Mouse (Mus musculus) layer of hippocampus, postnatal 25 days (tissue): ENCODE measurements around the gene Pitx1. TPM values are rescaled to one million over a fixed set of nuclear protein-coding genes. Genes with fewer than 3 reads are reported as not detected.

Source experiments
- DNase-seq, 2 experiments: peaks; one replicate each; pipeline ENCODE4 v3.0.0; 2022; ENCODE audit warnings: mixed read lengths in 2 of 2, low spot score in 1 of 2; ENCODE audit errors: extremely low spot score in 1 of 2
- total RNA-seq, 2 experiments: library from RNA; stranded (reverse); gene quantifications; 2 replicates each; pipeline ENCODE4 v1.2.3; 2021

Pitx1 gene
- total RNA-seq, 2 experiments from 2014 or later: not detected

DNA sequence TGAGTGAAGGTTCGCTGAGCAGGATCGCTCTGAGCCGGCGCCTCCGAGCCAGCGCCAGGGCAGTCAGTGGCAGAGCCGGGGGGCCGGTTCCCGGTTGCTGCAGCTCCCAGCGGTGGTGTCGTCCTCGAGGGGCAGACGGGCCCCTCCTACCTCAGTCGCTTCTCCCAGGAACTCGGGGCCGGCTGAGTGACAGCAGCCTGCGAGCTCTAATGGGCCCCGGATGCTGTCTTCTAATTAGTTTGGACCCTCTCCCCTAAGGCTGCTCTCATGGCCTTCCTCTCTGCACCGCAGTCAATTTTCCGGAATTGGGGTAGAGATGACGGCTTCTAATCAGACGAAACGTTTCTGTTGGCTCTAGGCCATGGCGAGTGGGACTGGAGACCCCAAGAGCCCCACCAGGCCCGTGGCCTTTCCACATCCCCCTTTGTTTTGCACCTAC, 4.3 kb downstream of the Pitx1 start:
- no peak for DNase-seq

DNA sequence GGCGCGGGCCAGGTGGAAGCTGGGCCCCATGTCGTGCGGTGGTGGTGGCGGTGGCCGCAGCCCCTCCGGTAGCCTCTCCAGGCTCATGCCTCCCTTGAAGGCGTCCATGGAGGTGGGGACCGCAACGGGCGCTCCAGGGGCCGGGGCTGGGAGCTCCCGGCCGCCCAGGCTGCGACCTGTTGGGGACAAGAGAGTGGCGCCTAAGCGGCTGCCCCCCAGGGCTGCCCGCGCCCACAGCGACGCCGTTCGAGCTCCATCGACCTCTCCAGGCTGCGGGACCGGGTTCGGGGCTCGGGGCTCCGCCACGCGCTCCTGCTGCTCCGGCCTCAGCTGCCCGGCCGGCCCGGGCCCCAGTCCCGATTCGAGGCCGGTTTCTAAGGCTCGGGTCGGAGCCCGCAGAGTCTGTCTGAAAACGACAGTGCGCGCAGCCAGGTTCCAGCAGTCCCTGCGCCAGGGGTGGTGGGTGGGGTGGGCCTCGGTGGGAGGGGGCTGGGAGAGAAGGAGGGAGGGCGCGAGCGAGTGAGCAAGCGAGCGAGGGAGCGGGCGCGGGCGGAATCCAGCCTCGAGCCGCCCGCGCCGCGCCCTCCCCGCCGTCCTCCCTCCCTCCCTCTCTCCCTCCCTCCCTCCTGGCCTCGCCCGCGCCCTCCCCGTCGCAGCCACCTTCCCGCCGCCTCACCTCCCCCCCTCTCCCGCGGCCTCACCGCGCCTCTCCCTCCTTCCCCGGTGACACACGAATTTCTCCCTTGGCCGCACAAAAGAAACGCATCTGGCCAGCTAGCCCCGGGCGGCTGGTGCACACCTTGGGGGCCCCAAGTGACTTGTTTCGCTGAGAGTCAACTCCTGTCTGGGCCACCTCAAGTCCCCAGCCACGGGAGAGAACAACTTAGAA, 4.9 kb downstream of the Pitx1 start:
- DNase-seq: no peak

DNA sequence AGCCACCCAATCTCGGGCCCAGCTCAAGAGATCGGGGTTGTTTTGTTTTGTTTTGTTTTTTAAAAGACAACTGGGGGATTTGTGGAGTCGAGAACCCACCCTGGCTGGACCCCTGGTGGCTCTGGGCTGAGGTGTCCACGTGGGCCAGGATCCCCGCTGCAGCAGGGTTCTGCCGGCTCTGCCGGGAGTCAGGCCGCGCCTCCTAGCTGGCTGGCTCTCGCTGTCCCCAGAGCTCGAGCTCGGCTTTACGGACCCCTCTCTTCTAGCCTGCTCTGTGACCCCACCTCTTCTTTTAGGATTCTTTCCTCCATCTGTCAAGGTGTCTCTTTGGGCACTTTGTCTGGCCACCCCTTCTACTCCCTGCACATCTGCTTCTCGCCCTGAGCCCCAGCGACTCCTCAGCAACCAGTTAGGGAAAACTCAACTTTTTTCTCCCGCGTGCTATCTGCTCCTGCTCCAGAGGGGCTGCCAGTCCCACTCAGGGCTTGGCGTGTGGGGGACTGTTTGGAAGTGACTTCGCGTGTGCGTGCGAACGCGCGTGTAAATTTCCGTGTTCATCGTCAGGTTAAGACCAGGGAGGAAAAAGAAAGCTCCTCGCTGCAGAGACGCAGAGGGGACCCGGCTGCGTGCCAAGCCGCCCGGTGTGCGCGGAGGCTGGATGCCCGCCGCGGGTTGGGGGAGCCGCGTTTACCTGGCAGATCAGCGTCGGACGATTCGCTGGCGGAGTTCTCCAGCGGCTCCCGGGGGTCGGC, 5.7 kb downstream of the Pitx1 start:
- DNase-seq: no peak

DNA sequence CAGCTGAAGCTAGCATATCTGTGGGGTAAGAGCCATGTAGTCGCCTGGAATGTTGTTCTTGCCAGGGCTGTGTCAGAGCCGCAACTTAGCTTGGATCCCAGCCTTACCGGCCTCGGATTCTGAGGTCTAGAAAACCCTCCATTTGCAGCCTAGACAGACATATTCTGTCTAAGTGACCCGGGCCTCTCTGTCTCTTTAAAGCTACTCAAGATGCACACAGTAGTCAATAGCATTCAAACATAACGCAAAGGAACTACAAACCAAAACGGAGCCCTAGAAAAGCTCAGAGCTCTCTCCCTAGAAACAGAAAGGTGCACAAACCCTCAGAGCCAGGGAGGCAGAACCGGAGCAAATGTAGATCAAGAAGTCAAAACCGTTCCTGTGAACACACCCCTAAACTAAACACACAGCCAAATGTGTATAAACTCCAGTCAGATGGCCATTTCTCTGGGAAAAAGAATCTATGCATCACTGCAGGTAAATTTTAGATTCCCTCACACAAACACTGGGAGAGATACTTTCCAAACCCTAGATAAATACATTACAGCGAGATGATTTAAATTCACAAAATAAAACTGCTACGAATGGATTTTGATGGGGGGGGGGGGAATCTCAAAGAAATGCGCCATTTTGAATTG, 6.9 kb downstream of the Pitx1 start:
- no peak for DNase-seq

DNA sequence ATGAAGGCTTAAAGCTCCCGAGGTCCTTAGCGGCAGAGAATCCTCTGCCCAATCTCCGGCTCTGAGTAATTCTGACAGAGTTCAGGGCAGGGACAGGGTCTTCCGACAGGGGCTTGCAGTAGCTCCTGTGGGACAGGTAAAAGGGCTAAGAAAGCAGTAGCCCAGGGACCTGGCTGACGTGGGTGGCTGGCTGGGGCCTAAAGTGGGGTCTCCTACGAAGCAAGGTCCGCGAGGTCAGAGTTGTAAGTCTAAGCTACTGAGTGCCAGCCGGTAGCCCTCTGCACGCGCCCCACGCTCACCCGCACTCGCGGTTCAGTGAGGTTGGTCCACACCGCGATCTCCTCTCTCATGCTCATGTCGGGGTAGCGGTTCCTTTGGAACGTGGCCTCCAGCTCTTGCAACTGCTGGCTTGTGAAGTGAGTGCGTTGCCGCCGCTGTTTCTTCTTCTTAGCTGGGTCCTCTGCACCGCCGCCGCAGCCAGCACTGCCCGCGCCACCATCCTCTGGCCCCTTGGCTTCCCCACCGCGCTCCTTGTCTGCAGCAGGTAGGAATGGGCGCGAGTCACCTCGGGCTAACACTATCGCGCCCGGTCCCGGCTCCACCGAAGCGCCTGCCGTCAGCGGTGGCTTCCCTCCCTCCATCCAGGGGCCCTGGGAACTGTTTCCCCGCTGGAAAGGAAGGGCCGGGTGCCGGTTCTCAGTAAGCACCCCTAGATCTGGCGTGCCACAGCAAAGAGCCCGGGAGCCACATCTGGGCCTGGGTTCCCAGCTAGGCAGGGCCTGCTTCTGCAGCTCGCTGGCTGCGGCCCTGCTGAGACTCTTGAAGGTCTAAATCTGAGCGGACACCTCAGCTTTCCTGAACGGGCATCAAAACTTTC, 7.6 kb downstream of the Pitx1 start:
- no peak for DNase-seq

DNA sequence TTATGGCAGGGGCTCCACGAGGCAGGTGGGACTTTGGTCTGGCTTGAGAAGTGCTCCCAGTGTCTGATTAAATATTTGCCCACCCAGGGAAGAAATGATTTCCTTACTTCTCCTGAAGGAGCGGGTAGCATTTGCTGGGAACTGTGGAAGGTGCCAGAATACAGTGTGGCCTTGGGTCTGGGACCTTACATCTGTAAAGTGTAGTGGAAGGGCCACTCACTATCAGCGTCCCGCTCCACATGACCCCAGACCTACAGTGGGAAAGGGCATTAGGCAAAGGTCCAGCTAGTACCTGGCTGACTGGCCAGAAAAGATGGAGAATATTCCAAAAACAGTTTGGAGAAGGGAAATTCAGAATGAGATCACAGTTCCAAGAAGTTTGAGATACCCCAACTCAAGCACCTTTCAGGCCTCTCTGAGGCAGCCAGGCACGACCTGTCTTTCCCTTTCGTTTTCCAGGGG, 8.3 kb downstream of the Pitx1 start:
- no peak for DNase-seq

DNA sequence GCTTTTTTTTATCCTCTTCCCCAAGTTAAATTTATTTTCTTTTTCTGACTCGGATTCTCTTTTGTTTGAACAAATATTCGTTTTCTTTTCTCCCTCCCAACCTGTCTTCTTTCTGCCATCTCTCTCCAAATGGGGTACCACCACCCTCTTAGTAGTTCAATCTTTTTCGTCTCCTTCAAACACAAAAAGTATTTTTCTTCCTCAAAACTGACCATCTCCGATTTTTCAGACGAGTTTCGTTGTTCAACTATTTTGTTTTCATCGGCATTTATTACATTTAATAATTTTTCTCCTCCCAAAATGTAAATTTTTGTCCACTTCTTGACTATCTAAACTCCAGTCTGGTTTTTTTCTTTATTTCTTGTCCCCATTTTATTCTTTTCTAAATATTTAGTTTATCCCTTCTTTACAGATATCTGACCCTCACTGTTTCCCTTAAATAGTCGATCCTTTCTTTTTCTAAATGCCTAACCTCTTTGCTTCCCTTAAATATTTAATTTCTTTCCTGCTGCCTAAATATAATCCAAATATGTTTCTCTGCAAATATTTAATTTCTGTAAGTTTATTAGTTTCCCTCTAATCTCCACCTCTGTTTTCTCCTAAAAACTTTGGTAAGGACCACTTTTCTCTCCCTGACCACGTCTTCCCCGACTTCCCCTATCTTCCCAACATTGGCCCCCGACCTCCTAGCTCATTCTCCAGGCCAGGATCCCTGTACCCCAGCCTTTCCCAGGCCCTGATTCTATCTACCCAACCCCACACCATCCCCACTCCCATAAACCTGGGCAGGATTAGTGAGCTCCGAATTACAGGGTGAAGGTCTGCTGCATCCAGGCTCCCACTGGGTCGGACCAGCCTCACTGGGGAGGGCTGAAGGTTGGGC, 9.0 kb downstream of the Pitx1 start:
- DNase-seq: no peak

DNA sequence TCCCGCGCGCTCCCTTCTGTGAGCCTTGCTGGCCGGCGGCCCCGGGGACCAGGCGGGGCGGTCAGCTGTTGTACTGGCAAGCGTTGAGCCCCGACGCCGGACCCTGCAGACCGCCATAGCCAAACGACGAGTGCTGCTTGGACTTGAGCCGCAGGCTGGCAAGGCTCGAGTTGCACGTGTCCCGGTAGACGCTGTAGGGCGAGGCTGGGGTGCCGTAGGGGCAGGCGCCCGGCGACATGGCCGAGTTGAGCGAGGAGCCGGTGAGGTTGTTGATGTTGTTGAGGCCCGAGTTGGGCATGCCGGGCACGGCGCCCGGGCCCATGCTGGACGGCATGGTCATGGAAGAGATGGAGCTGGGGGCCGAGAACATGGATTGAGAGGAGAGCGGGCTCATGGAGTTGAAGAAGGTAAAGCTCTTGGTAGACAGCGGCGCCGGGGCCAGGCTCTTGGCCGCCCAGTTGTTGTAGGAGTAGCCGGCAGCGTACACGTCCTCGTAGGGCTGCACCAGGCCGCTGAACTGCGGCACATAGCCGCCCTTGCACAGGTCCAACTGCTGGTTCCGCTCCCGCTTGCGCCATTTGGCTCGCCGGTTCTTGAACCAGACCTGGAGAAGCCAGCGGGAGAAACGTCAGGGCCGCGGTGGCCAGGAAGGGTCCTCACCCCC, 9.9 kb downstream of the Pitx1 start:
- no peak for DNase-seq

DNA sequence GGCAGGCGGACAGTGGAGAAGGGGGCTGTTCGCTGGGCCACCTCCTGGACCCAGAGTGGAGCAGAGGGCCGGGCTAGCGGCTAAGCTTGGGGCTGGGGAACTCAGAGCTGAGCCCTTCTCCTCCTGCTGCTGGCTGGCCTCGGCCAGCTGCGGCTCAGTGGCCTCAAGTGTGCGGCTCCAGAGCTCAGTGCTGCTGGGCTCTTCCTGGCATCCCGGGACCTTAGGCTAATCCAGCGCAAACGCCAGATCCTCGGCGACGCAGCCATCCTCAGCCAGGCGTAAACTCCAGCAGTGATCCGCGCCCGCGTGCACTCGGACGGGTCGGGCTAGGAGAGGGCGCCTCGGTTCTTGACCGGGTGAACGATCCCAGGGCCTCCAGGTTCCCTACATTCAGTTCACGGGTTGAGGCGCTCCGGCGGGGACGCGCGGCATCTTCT, 10.7 kb downstream of the Pitx1 start:
- no peak for DNase-seq

DNA sequence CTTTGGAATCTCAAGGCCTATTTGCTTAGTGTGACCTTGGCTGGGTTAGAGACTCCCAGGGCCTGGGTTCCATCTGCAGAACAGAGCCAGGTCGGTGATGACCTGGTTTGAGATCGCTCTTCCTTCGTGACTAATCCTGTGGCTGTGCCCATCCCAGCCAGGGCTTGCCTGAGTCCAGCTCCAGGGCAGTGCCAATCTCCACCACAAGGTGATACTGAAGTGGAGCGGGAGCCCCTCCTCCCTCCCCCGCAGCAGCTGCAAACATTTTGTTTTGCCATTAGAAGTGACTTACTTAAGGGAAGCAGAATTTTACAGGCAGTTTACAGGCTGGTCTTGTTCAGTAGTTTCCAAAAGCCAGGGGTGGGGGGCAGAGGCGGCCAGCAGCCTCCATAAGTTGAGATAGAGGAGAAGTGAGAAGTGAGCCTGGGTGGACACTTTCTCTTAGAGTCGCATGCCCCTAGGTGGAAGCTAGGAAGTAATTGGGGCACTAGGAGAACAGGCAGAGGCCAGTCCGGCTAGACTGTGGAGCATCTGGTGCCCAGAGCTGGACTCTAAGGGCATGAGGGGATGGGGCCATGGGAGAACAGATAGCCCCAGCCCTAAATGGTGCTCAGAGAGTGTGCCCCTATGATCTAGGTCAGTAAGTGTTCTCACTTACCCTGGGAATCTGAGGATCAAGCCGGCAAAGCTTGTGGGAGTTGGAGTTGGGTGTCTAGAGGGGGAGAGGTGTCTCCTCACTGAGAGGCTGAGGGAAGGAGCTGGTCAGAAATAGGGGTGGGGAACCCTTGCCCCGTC, 11.6 kb downstream of the Pitx1 start:
- no peak for DNase-seq

DNA sequence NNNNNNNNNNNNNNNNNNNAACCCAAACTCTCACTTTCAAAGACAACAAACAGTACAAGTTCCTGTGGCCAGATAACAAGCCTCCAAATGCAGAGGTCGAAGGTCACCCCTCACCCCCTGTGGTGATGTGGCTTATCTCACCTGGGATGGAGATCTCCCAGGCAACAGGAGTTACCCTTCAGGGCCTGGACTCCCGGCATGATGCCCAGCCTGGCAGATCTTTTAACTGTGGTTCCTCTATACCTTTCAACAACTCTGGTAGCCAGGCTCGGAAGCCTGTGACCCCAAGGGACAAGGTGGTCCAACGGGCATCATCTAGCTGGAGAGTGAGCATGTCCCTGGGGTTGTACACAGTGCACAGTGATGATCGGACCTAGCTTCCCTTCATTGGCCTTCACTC, 13.5 kb downstream of the Pitx1 start:
- DNase-seq: no peak

DNA sequence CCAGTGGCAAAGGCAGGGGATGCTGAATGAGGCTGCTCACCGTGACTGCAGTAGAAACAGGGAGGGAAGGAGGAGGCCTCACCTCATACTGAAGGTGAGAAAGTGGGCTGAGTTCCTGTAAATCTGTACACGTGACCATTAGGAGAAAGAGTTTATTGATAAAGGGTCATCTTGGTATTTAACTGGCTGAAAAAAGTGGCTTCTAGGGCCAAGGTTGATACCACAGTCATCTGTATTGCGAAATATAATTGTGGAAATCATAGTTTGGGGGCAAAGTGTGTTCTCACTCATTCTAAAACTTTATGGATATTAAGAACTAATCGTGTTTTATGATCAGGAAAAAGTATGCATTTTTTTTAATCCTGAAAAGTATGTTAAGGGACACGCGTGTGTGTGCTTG, 21.2 kb downstream of the Pitx1 start:
- no peak for DNase-seq

DNA sequence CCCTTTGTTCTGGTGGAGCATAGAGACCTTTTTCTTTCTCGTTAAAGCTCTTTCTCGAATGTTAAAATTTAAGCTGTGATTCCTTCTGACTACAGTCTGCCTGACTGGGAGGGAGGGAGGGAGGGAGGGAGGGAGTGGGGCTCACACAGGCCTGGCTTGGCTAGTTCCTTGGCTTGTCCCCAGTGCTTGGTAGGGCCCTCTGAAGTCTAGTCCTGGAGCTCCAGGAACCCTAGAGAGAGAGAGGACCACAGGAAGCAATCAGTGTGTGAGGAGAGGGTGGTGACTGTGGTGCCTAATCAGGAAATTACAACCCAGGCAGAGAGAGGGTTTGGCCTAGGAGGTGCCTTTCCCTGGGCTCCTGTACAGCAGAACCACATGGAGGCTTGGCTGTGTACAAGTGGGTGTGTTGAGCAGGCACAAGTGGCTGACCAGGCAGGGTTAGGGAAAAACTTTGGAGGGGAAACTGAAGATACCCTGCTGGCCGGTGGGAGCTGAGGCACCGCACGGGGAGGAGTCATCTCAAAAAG, 22.4 kb downstream of the Pitx1 start:
- DNase-seq: no peak

DNA sequence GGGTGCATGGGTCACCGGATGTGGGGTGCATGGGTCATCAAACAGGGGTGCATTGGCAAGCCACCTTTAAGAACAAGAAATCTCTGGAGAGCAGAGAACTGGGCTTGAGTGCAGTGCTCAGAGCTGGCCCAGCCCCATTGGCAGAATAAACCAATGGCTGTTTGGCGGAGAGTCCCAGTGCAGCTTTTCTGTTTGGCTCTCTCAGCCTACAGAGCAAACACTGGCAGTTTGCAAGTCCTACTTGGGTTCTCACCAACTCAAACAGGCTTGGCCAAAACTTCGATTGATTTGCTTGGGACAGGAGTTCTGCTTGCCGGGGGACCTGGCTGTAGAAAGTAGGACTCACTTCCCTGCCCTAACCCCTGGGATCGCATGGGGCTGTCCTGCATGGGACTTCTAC, 25.0 kb downstream of the Pitx1 start:
- DNase-seq: no peak

DNA sequence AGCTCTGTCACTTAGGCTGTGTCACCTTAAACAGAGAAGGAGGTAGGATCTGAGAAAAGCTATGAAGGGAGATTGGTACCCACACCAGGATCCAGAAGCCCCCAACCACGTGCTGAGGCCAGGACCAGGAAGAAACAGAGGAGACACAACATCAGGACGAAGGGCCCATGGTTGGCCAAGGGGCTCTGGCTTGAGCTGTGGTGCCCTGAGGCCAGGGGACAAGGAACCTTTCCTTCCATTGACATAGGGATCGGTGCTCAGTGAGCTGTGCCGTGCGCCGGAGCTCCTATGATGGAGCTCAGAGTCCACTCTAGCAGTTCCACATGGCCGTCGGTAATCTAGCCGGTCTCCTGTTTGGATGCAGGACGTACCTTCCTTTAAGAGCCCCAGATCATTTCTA, 26.3 kb downstream of the Pitx1 start:
- DNase-seq: no peak

DNA sequence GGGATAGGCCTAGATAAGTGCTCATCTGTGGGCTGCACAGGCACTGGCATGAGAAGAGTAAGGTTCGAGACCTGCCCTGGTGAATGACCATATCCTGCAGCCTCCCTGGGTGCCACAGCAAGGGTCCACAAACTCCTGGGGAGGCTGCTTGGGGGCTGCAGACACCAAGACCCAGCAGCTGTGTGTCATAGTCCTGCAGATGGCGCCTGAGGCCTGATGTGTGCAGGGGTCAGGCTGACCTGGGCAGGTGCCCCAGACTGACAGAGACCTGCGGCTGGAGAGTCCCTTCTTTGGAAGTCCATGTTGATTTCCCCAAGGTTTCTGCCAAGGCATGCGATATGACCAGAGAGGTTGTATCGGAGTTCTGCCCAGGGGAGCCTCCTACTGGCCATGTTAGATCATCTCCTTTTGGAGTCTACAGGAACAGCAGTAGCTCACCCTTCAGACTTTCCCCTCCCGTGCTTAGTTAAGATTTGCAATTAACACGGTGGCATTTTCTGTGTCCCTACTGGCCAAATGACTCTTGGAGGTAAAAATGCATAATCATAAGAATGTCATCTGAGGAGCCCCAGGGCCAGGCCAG, 26.9 kb downstream of the Pitx1 start:
- DNase-seq: no peak

DNA sequence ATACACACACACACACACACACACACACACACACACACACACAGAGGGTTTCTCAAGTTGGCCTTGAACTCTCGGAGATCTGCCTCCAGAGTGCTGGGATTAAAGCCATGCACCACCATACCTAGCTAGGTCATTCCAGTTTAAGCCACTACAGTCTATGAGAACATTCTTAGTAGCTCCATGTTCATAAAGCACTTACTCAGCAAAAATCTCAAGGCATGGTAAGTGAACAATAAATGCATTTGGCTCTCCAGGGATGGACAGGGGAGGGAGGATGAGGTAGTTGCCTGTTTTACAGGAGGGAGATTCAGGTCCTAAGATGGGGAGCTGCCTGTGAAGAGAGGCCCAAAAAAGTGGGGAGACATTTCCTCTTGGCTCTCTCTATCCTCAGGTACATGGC, 32.0 kb downstream of the Pitx1 start:
- no peak for DNase-seq
